Mouse (Mus musculus): ENCODE data around the gene Tmprss9.

Gene Tmprss9

GRCm38 (mm10) chr10:80935698-80936097 is 64.0 kb downstream of the Tmprss9 start:
- DNase-seq (ENCODE audit: extremely low spot score, low read depth, low spot score): no peak

- no peak for DNase-seq (ENCODE audit: extremely low spot score, low read depth, low spot score)
These were observed 64.6 kb downstream of the Tmprss9 start for GRCm38 (mm10) chr10:80936135-80936809.

DNA sequence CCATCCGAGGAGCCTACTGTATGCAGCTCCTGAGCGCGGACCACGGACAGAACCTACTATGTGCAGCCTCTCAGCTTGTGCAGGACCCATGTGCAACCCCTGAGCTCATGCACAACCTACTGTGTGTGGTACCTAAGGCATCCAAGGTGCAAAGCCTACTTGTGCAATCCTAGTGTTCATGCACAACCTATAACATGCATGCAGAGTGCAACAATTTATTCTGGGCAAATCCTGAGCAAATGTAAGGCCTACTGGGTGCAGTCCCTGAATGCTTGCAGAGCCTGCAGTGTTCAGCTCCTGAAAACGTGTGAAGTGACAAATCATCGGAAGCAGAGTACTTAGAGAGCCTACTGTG is 65.1 kb downstream of the Tmprss9 start:
- no peak for DNase-seq (ENCODE audit: extremely low spot score, low read depth, low spot score)

DNA sequence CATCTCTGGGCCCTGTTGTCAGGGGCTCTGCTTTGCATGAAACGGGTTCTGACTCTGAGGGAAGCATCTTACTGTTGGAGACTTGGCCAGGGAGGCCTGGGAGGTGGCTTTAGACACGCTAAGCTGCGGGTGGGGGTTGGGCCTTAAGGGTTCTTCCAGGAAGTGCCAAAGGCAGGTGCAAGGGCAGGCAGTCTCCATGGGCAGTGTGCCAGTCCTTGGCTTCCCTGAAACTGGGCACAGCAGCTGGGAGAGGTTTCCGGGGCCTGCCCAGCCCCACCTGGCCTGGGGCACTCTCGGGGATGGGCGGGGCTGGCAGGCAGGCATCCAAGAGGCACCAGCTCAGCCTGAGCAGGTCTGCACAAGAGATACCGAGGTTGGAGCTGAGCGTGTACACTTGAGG is 66.0 kb downstream of the Tmprss9 start:
- no peak for DNase-seq (ENCODE audit: extremely low spot score, low read depth, low spot score)

- DNase-seq (ENCODE audit: extremely low spot score, low read depth, low spot score): no peak
These were observed 67.3 kb downstream of the Tmprss9 start for GRCm38 (mm10) chr10:80938831-80939550.

DNA sequence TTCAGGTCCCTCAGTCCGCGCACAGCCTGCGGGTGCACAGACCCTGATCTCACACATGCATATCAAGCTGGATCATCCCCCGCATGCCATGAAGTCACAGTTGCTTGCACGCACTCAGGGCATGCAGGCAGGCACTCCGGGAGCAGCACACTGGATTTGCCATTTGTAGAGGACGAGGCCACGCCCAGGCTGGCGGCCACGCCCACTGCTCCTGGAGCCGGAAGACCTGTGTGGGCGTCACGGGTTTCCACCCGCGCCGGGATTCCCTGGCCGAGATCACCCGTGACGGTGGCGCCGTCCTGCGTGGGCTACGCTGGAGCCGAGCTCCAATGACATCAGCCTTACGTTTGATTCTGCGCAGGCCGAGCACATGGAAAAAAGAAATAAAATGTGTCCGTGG is 68.0 kb downstream of the Tmprss9 start:
- no peak for DNase-seq (ENCODE audit: extremely low spot score, low read depth, low spot score)

DNA sequence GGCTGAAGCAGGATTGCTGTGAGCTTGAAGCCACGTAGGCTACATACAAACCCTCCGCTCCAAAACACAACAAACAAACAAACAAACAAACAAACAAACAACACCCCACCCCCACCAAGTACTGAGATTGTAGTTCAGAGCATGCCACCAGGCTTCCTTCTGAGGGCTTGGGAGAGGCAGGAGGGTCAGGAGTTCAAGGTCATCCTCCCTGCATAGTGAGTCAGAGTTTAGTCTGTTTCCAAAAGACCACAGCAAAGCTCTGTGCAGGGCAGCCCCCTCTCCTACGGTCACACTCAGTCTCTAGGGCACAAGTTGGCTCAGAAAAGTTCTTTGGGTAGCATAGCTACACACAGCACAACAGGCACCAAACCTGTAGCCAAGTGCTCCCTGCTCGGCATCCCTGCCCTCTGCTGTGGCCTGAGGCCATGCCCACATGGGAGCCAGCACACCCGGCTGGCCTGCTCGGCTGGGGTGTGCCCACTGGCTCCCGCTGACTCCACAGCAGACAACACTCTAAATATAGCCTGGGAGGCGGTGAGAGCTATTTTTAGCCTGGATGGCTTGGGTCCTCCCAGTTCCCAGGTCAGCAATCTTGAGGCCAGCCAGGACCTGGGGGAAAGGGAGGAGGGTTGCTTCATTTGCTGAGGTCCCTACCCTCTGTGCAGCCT is 68.8 kb downstream of the Tmprss9 start:
- no peak for DNase-seq (ENCODE audit: extremely low spot score, low read depth, low spot score)

DNA sequence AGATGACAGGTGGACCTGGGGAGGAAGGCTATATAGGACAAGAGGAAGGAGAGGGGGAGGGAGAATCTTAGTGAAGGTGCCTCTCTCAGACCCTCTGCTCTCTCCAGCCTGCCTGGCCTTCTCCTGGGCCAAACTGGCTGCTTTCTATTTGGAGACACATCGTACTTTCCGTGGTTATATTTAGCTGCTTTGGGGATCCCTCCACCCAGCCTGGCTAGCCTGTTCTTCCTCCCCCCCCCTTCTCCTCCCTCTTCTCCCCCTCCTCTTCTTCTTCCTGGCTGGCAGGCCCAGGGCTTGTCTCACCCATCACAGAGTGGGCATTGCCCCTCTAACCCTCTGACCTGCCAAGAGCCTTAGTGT is 69.3 kb downstream of the Tmprss9 start:
- DNase-seq (ENCODE audit: extremely low spot score, low read depth, low spot score): no peak

- no peak for DNase-seq (ENCODE audit: extremely low spot score, low read depth, low spot score)
These were observed 71.3 kb downstream of the Tmprss9 start for GRCm38 (mm10) chr10:80942919-80943318.

DNA sequence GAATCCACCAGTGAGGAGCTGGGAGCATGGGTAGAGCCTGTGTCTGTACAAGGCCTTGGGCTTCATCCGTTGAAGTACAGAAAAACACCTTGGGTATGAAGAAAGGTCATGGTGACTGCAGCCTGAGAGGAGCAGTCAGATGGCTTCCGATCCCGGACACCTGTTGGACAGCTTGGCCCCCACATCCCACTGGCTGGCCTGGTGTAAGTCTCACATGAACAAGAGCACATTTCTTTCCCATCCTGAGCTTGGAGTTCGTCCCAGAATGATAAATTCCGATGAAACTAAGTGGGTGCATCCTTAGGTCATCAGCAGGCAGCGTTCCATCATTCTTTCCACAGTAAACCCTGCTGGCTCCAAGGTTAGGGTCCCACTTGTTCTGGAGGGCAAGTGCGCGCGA is 72.1 kb downstream of the Tmprss9 start:
- no peak for DNase-seq (ENCODE audit: extremely low spot score, low read depth, low spot score)

GRCm38 (mm10) chr10:80944231-80944630 is 72.6 kb downstream of the Tmprss9 start:
- DNase-seq (ENCODE audit: extremely low spot score, low read depth, low spot score): no peak

GRCm38 (mm10) chr10:80946684-80947437 is 75.2 kb downstream of the Tmprss9 start:
- no peak for DNase-seq (ENCODE audit: extremely low spot score, low read depth, low spot score)

DNA sequence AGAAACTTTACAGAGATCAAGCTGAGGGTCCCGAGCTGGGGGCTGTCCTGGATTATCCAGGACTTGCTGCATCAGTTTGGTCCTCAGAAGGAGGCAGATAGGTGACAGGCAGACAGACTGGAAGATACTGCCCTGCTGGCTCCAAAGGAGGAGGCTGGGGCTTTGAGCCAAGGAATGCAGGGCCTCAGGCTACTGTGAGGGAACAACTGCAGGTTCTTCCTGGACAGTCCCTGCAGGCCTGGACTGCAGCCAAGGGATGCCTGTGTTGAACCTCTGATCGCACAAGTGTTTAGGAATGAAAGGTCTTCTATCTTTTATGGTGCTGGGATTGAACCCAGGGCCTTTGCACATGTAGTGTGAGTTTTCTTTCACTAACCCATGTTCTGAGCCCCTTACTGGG is 76.2 kb downstream of the Tmprss9 start:
- no peak for DNase-seq (ENCODE audit: extremely low spot score, low read depth, low spot score)

GRCm38 (mm10) chr10:80948570-80948969 is 76.9 kb downstream of the Tmprss9 start:
- no peak for DNase-seq (ENCODE audit: extremely low spot score, low read depth, low spot score)

DNA sequence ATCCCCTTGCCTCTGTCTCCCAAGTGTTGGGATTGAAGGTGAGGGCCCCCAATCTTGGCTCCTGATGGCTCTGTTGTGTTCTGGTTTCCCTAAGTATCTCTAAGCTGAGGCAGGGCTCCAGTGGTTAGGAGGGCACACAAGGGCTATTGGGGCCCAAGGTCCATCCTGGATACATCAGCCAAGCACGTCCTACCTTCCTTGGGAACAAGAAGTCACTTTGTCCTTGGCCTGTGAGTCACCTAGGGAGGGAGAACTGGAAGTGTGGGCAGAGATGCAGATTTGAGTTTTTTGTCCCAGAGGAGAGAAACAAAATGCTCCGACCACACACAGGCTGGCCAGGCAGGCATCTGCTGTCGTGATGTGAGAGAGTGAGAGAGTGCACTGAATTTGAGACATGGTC is 77.4 kb downstream of the Tmprss9 start:
- DNase-seq (ENCODE audit: extremely low spot score, low read depth, low spot score): no peak

Data from hindlimb bud, embryonic 11.5 days (tissue).